Mouse (Mus musculus) liver, adult 2 months (tissue): ENCODE results near the gene Zcchc17. TPM values are rescaled to one million over a fixed set of nuclear protein-coding genes. Genes with fewer than 3 reads are reported as not detected.

Source experiments
- DNase-seq: peaks from one replicate; pipeline ENCODE4 v3.0.0-alpha.2; 2011; ENCODE audit warnings: low read depth, low spot score; ENCODE audit errors: extremely low read depth
- H3K27ac ChIP-seq: fragments of 200-500 bp; replicated peaks from 2 replicates; pipeline ENCODE4 v1.5.1; 2012; ENCODE audit warnings: low read depth, mild to moderate bottlenecking, control low read depth, inconsistent platforms, low read length; ENCODE audit not compliant: insufficient read depth
- H3K27me3 ChIP-seq: fragments of 200-500 bp; 2 replicates; pipeline ENCODE4 v1.6.1; 2012; ENCODE audit warnings: mild to moderate bottlenecking, moderate library complexity, low read length, inconsistent platforms; ENCODE audit not compliant: control insufficient read depth, insufficient read depth
- H3K36me3 ChIP-seq: fragments of 200-500 bp; 2 replicates; pipeline ENCODE4 v1.6.1; 2012; ENCODE audit warnings: low read length, inconsistent platforms; ENCODE audit not compliant: control insufficient read depth, insufficient read depth
- H3K4me1 ChIP-seq: fragments of 200-500 bp; 2 replicates; pipeline ENCODE4 v1.6.1; 2011; ENCODE audit warnings: low read length; ENCODE audit not compliant: control insufficient read depth, insufficient read depth
- H3K4me3 ChIP-seq: fragments of 200-500 bp; 2 replicates; pipeline ENCODE4 v1.5.1; 2011; ENCODE audit warnings: low read depth, mild to moderate bottlenecking, control low read depth, low read length, moderate library complexity; ENCODE audit not compliant: insufficient read depth
- H3K79me2 ChIP-seq: fragments of 200-500 bp; 2 replicates; pipeline ENCODE4 v1.6.1; 2012; ENCODE audit warnings: inconsistent platforms, mild to moderate bottlenecking, low read length, moderate library complexity; ENCODE audit not compliant: control insufficient read depth, insufficient read depth
- H3K9ac ChIP-seq: fragments of 200-500 bp; 2 replicates; pipeline ENCODE4 v1.6.1; 2012; ENCODE audit warnings: low read depth, mild to moderate bottlenecking, control low read depth, inconsistent platforms, low read length
- CTCF ChIP-seq: fragments of 200-500 bp; IDR thresholded peaks from 2 replicates; pipeline ENCODE4 v1.5.1; 2011; ENCODE audit warnings: low read depth, low read length, control low read depth
- POLR2A ChIP-seq: fragments of 200-500 bp; IDR thresholded peaks from 2 replicates; pipeline ENCODE4 v1.6.1; 2011; ENCODE audit warnings: low read length, control low read depth; ENCODE audit not compliant: insufficient read depth; ENCODE audit errors: extremely low read depth
- WGBS: fragments of 180-500 bp; shearing (Covaris S2); methylation state at CpG from one replicate; pipeline ENCODE4 v1.1.7; 2018; 5-methylcytosine and 5-hydroxymethylcytosine counted together
- polyA plus RNA-seq: library from polyadenylated mRNA; depleted of rRNA; stranded (reverse); fragments of >200 nt; gene quantifications from 2 replicates; pipeline ENCODE4 v1.2.3, GENCODE M21; 2012
- total RNA-seq: library from RNA; depleted of rRNA; stranded (reverse); fragments of >200 nt; gene quantifications from 2 replicates; pipeline ENCODE4 v1.2.3, GENCODE M21; 2014

Zcchc17 gene
- total and polyA plus RNA-seq, 2 experiments = 10.0 to 15.6 TPM

DNA sequence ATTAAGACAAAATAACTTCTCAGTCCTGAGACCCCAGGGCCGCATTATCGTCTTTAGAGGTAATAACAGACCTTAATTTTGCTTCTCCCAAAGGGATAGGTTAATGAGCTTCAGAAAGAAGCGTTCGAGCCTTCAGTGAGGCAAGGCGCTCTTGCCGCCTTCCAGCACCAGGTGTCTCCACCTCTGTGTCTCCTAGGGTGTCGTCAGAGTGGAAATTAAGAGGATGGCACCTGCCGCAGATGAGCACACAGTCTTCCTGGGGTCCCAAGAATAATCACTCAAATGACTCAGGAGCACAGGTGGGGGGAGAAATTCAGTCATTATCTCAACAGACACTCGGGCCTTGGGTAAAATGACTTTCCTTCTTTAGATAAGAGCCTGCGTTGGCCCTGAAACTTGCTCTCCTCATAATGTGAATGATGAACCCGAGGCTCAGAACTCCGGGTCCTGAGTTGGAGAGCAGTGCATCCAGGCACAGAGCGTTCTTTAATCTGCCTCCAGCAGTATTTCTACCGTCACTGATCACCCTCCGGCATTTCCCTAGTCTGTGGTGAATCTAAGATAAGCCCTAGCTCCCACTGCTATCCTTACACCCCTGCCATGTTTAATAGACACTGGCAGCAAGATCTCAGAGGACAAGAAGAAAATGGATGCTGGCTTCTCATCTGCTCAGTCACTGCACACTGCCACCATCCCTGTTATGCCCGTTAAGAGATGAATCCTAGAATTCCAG, 8.9 kb downstream of the Zcchc17 start:
- no peak overlapping the region for H3K27ac ChIP-seq
- no peak overlapping the region for H3K9ac ChIP-seq
- H3K36me3 ChIP-seq = peaks cover 29% of the 10 kb centered on the region
- no peak for TF ChIP-seq CTCF
- no peak for TF ChIP-seq POLR2A
- peaks cover 3% of the 10 kb centered on the region; the same call in 1 of the 2 replicates for H3K79me2 ChIP-seq
- H3K27me3 ChIP-seq = no peaks in the 10 kb centered on the region
- 94% methylated on average over 16 of the region's 16 CpGs for WGBS
- no peaks in the 10 kb centered on the region for H3K4me1 ChIP-seq
- DNase-seq = no peak
- no peak overlapping the region for H3K4me3 ChIP-seq

DNA sequence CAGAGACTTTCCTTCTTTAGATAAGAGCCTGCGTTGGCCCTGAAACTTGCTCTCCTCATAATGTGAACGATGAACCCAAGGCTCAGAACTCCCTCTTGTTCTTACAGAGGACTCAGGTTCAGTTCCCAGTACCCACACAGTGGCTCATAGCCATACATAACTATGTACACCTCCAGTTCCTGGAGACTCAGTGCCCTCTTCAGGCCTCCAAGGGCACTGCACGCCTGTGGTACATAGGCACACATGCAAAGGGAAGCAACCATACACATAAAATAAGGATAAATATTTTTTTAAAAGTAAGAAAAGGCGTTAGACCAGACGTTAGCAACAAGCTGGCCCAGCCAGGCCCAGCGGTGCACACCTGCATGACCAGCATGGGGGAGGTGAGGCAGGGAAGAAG, 10.1 kb downstream of the Zcchc17 start:
- 97% methylated on average over 6 of the region's 6 CpGs for WGBS
- peaks cover 3% of the 10 kb centered on the region; the same call in 1 of the 2 replicates for H3K79me2 ChIP-seq
- no peaks in the 10 kb centered on the region for H3K4me1 ChIP-seq
- H3K27ac ChIP-seq = no peak overlapping the region
- H3K9ac ChIP-seq = no peak overlapping the region
- DNase-seq = no peak
- H3K36me3 ChIP-seq = peaks cover 32% of the 10 kb centered on the region
- no peak overlapping the region for H3K4me3 ChIP-seq
- TF ChIP-seq POLR2A (no peak), CTCF (peak; percentile 43; the same call in 1 of the 2 replicates)
- H3K27me3 ChIP-seq = no peaks in the 10 kb centered on the region

DNA sequence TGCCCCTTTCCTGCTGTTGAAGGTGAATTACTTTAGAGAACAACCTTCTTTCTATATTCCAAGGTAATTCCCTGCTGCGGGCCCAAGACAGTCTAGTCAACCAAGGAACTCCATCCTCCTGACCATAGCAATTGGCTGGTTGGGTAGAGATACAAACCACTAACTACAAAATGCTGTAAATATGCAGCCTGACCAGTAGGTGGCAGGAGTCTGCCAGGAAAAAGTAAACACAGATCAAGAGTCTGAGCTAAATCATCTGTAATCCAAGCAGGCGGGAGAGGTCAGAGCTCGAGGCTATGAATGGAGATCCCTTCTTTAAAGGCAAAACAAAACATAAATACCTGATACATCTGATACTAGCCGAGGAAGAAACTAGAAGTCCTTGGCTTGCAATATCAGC, 18.1 kb downstream of the Zcchc17 start:
- TF ChIP-seq POLR2A (no peak), CTCF (no peak)
- WGBS = 21% methylated on average over 4 of the region's 4 CpGs
- H3K36me3 ChIP-seq = peaks cover 14% of the 10 kb centered on the region; the same call in 1 of the 2 replicates
- no peaks in the 10 kb centered on the region for H3K4me1 ChIP-seq
- no peak overlapping the region for H3K27ac ChIP-seq
- no peaks in the 10 kb centered on the region for H3K27me3 ChIP-seq
- DNase-seq = peak; percentile 53
- H3K4me3 ChIP-seq = no peak overlapping the region
- no peak overlapping the region for H3K9ac ChIP-seq
- no peaks in the 10 kb centered on the region; the same call in 1 of the 2 replicates for H3K79me2 ChIP-seq

DNA sequence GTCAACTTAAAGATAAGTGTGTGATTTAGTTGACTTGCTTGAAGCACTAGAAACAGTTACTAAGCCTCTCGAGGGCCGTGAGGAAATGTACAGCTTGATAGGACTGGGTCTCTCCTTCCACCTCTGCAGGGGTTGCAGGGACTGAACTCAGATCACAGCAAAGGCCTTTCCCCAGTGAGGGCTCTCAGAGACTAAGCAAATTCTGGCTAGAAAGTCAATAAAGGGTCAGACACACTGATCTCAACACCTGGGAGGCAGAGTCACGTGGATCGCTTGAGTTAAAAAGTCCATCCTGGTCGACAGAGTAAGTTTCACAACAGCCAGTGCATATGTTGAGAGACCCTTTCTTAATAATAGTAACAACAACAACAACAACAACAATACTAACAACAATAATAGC, 23.9 kb downstream of the Zcchc17 start:
- Histone ChIP-seq H3K4me3 (no peak overlapping the region), H3K27ac (no peak overlapping the region), H3K36me3 (peaks cover 22% of the 10 kb centered on the region; the same call in 1 of the 2 replicates), H3K27me3 (no peaks in the 10 kb centered on the region), H3K79me2 (no peaks in the 10 kb centered on the region), H3K4me1 (no peaks in the 10 kb centered on the region), H3K9ac (no peak overlapping the region)
- TF ChIP-seq POLR2A = no peak
- TF ChIP-seq CTCF = no peak
- peak; percentile 26 for DNase-seq
- 39% methylated on average over 5 of the region's 5 CpGs for WGBS

DNA sequence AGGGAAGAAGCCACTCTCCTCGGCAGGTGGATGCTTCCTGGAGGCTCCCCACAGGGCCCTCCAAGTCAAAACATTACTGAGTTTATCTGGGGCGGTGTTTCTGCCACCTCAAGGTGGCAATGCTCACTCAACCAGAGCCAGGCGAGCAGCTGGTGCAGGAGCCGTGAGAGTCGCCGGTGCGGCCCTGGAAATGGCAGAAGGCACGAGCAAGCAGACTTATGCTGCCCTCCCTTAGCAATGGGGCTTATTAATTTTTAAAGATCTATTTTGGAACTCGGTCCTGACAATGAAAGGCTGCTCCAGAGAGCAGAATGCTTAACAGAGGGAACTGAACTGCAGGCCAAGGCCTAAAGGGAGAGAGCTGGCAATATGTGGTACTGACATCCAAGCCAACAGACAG, 32.4 kb downstream of the Zcchc17 start:
- H3K4me3 ChIP-seq = no peak overlapping the region
- TF ChIP-seq CTCF (no peak), POLR2A (no peak)
- DNase-seq = no peak
- H3K9ac ChIP-seq = no peak overlapping the region
- H3K4me1 ChIP-seq = no peaks in the 10 kb centered on the region
- H3K79me2 ChIP-seq = no peaks in the 10 kb centered on the region
- no peaks in the 10 kb centered on the region for H3K27me3 ChIP-seq
- 95% methylated on average over 9 of the region's 9 CpGs for WGBS
- peaks cover 41% of the 10 kb centered on the region; the same call in 1 of the 2 replicates for H3K36me3 ChIP-seq
- H3K27ac ChIP-seq = no peak overlapping the region

DNA sequence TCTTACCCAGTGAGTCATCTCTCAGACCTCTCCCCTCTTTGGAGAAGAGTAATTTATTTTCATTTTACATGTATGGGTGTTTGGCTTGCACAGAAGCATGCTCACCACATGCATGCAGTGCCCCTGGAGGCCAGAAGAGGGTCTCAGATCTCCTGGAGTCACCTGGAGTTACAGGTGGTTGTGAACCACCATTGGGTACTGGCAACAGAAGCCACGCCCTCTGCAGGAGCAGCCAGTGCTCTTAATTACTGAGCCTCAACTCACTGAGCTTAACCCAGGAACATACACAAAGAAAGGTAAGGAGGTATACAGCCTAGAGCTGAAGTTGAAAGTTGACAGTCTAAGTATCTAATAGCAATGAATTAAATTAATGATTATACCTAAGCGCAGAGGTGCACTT, 34.3 kb downstream of the Zcchc17 start:
- WGBS = 98% methylated on average over 2 of the region's 2 CpGs
- no peak overlapping the region for H3K4me3 ChIP-seq
- no peak overlapping the region for H3K27ac ChIP-seq
- no peak for DNase-seq
- TF ChIP-seq CTCF = no peak
- no peak for TF ChIP-seq POLR2A
- H3K79me2 ChIP-seq = no peaks in the 10 kb centered on the region
- no peaks in the 10 kb centered on the region for H3K4me1 ChIP-seq
- no peak overlapping the region for H3K9ac ChIP-seq
- no peaks in the 10 kb centered on the region for H3K27me3 ChIP-seq
- peaks cover 37% of the 10 kb centered on the region; the same call in 1 of the 2 replicates for H3K36me3 ChIP-seq
